Mouse (Mus musculus) heart, postnatal 36 days (tissue): ENCODE measurements around the gene Spin2e. TPM values are rescaled to one million over a fixed set of nuclear protein-coding genes. Genes with fewer than 3 reads are reported as not detected.
"Not testable (repeated sequence)": the region's sequence is repeated elsewhere in the genome, so short reads cannot be mapped to it uniquely, and the experiment has no call there.

ENCODE experiments used
- DNase-seq, 2 experiments: peaks; one replicate each; pipeline ENCODE4 v3.0.0; 2021 to 2022
- intact Hi-C: fragments of 180-260 bp; cut with DNase I; formaldehyde crosslinking; loops from one replicate; pipeline ENCODE4 v1.15.1; 2025
- total RNA-seq, 2 experiments: library from RNA; stranded (reverse); gene quantifications; 2 replicates each; pipeline ENCODE4 v1.2.3; 2021

Spin2e gene
- not detected for total RNA-seq

- DNase-seq, intact Hi-C loops: not testable (repeated sequence)
These were observed at the start of gene Spin2e for GRCm38 (mm10) chrX:31618820-31619219. Spin2e (minus strand) TSS chrX:31618920.

GRCm38 (mm10) chrX:31574183-31574582 is 44.5 kb downstream of the Spin2e start, which contains the start of gene Gm21883:
Gm21883 (minus strand) TSS chrX:31574283.
- DNase-seq, intact Hi-C loops: not testable (repeated sequence)

Other genes starting within 250 kb of the Spin2e start
- not detected for gene Btbd35f19, start 235.0 kb downstream of the Spin2e start, total RNA-seq
- gene Gm21883, start 44.6 kb downstream of the Spin2e start, total RNA-seq, result not detected
- not detected for gene Btbd35f25, start 98.2 kb upstream of the Spin2e start, total RNA-seq